Mouse (Mus musculus) embryonic fibroblast, embryonic 13.5 days (primary cell): ENCODE results near the gene Hoxc6.

Experiments used
- CTCF ChIP-seq: IDR thresholded peaks from 2 replicates; pipeline ENCODE4 v1.5.1; 2011; ENCODE audit warnings: mild to moderate bottlenecking, control low read depth, low read length, moderate library complexity, borderline replicate concordance; ENCODE audit not compliant: insufficient read depth
- POLR2A ChIP-seq: IDR thresholded peaks from 2 replicates; pipeline ENCODE4 v1.6.1; 2011; ENCODE audit warnings: low read depth, mild to moderate bottlenecking, control low read depth, low read length, moderate library complexity

DNA sequence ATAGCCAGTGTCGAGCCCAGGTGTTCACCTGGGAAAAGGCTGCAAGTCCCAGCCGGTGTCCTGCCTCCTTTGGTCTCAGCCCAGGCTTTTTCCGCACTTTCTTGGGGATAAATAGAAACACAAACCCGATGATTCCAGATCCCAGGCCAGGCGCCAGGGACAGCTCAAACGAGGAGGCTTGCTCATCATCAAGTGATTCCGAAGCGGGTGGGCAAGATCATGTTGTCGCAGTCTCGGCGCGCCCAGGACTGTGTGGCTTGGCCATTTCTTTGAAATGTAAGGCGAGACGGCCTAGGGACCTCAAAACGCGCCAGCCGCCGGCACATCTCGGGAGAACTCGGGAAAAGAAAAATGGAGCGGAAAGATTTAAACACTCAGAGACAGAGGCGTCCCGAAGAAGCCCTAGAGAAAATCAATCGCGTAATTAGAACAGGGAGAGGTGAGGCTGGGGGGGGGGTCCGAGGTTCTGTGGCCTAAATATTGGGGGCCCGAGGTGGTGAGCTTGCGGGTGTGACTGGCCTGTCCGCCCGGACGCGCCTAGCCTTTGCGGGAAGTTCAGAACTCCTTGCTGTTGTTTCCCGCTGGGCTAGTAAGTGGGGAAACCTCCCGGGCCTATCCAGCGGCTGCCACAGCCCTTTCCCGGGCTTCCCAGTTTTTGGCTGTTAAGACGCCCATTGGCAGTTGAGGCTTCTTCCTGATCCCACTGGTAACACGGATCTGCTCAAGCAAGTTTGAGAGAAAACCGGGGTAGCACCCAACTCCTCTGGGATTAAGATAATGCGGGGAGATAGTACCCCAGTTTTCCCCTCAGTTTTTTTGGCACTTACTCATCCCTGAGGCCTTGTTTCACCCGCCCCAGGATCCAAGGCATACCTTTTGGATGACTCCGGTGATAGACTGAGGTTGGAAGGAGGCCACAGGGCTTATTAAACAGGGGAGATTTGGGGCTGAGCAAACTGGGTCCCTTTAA lies 29.5 kb downstream of the Hoxc6 start:
- TF ChIP-seq POLR2A (0 out of 2 replicates have a peak, but pooled peaks have one; percentile 3), CTCF (no peak)
